Mouse (Mus musculus) olfactory bulb, adult 2 months (tissue): ENCODE results near the gene Olfr70.

Source experiments
- CTCF ChIP-seq: fragments of 200-500 bp; IDR thresholded peaks from 2 replicates; pipeline ENCODE4 v1.5.1; 2012; ENCODE audit warnings: low read depth, mild to moderate bottlenecking, low read length, moderate library complexity; ENCODE audit not compliant: insufficient read depth
- POLR2A ChIP-seq: fragments of 200-500 bp; IDR thresholded peaks from 2 replicates; pipeline ENCODE4 v1.6.1; 2012; ENCODE audit warnings: mild to moderate bottlenecking, low read depth, low read length, moderate library complexity; ENCODE audit not compliant: insufficient read depth

- TF ChIP-seq CTCF, result no peak
- no peak for TF ChIP-seq POLR2A
Observed at GRCm38 (mm10) chr4:43700707-43701106, at the start of gene Olfr70.
